Mouse (Mus musculus): ENCODE results near the gene Gm16451.
"Not testable (repeated sequence)": the region's sequence is repeated elsewhere in the genome, so short reads cannot be mapped to it uniquely, and the experiment has no call there.

Gene Gm16451

GRCm38 (mm10) chr7:22118145-22118544 lies at the start of gene Gm16451:
Gm16451 (minus strand) TSS chr7:22118245.
- in situ Hi-C loops (cut with MboI, MseI) = loop anchor here in 1 of 2 experiments (25.0 kb wide), 1 partner anchor 1331 kb away; the partner anchor contains the start of gene Vmn1r113

- in situ Hi-C loops (cut with MboI, MseI) = not testable (repeated sequence)
Measured at GRCm38 (mm10) chr7:22163935-22164334, 45.9 kb upstream of the Gm16451 start, which contains the start of gene Vmn1r142. Vmn1r142 (minus strand) TSS chr7:22164035.

GRCm38 (mm10) chr7:22134641-22135040 lies 16.6 kb upstream of the Gm16451 start, which contains the start of gene Gm10666:
Gm10666 (minus strand) TSS chr7:22134741.
- in situ Hi-C loops (cut with MboI, MseI) = loop anchor here (5.0 kb wide), 1 partner anchor 1997 kb away; the partner anchor contains the start of gene Vmn1r93 (in 2 of the 2)

- in situ Hi-C loops (cut with MboI, MseI) = not testable (repeated sequence)
Measured at GRCm38 (mm10) chr7:22068757-22069156, 49.3 kb downstream of the Gm16451 start, which contains the start of gene Vmn1r139. Vmn1r139 (plus strand) TSS chr7:22069057.

All from T-helper 17 cell (primary cell).